Mouse (Mus musculus) left cerebral cortex, adult 18-20 months (tissue): ENCODE measurements around the gene Ncln. TPM values are rescaled to one million over a fixed set of nuclear protein-coding genes. Genes with fewer than 3 reads are reported as not detected.
"Not testable (repeated sequence)": the region's sequence is repeated elsewhere in the genome, so short reads cannot be mapped to it uniquely, and the experiment has no call there.

Experiments
- DNase-seq, 2 experiments: peaks; one replicate each; pipeline ENCODE4 v3.0.0; 2021 to 2022; ENCODE audit warnings: low spot score in 2 of 2, mixed read lengths in 1 of 2
- total RNA-seq, 2 experiments: library from RNA; stranded (reverse); gene quantifications; 2 replicates each; pipeline ENCODE4 v1.2.3; 2021

Ncln gene
- total RNA-seq, 2 experiments from 2014 or later, result 68.1 to 85.1 TPM

DNA sequence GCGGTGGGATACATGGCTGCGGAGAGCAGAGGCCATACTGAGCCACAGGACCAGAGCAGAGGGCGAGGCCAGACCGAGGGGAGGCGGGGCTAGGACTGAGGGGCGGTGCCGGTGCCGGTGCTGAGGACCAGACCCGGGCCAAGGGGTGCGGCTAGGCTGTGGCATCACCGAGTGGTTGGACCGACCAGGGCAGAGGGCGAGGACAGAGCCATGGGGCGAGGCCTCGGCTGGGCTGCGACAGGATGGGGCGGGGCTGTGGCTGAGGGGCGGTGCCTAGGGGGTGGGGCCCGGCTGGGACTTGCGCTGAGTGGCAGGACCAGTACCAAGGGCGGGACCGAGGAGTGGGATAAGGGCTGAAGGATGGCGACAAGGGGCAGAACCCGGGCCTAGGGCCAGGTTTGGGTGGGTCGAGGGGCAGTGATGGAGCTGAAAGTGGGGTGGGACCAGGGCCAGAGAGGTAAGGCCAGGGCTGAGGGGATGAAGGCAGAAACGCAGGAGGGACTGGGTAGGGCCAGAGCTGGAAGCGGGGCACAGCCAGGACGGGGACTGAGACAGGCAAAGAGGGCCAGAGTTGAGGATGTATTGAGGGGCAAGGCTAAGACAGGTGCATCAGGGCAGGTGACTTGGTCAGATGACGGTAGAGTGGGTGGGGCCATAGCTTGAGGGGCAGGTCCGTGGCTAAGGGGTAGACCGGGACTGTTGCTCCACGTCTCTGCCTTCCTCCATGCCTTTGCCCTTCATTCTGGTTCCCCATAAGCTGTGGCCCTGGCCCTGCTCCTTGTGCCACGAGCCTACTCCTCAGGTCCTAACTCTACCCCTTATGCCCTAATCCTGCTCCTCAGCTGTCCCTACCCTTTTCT is 31.6 kb downstream of the Ncln start:
- DNase-seq, result peak; percentile 6 to 29

DNA sequence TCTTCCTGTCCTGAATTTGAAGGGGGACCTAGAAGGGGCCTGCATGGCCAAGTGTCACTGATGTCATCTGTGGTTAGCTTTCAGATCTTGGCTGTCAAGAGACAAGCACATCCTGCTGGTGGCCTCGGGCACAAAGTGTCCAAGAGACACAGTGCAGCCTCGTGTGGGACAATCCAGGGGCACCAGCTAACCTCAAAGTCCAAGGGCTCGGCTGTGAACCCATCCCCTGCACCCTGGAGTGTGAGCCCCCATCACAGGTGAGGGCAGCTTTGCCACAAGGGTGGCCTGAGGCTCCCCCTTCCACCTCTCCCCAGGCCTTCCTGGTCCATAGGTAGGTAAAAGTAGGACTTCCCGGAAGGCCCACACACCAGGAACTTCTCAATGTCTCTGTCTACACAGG is 32.7 kb downstream of the Ncln start:
- peak in 1 of 2 experiments; percentile 1 for DNase-seq

DNA sequence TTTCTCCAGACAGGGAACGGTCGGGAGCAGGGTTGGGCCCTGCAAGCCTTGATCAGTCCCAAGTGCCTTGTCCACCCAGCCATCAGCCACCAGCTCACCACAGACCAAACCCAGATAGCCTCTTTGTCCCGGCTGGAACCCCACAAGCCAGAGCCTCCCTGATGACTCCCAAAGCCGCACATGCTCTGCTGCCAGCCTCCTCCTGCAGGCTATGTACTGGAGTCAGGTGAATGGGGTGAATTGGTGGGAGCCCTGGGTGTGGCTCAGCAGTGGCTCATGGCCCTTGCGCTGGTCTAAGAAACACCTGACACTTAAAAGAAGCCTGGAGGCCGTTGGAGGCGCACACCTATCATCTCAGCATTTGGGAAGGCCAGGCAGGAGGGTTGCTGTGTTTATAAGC is 33.3 kb downstream of the Ncln start:
- DNase-seq, result peak; percentile 1 to 2

DNA sequence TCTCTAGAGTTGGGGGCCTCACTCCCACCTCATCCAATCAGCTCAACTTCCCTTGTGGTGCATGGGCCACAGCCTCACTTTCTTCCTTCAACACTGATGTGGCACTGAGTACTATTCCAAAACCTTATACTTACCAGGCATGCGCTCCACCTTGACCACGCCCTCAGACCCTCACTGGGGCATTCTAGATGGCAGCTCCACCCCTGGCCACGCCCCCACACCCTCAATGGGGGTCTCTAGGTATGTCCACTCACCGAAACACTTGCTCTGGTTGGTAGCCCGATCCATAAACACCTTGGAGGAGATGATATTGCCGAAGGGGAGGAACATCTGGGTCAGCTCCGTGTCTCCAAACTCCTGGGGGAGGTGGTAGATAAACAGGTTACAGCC is 33.8 kb downstream of the Ncln start:
- DNase-seq, result peak; percentile 2 to 4

DNA sequence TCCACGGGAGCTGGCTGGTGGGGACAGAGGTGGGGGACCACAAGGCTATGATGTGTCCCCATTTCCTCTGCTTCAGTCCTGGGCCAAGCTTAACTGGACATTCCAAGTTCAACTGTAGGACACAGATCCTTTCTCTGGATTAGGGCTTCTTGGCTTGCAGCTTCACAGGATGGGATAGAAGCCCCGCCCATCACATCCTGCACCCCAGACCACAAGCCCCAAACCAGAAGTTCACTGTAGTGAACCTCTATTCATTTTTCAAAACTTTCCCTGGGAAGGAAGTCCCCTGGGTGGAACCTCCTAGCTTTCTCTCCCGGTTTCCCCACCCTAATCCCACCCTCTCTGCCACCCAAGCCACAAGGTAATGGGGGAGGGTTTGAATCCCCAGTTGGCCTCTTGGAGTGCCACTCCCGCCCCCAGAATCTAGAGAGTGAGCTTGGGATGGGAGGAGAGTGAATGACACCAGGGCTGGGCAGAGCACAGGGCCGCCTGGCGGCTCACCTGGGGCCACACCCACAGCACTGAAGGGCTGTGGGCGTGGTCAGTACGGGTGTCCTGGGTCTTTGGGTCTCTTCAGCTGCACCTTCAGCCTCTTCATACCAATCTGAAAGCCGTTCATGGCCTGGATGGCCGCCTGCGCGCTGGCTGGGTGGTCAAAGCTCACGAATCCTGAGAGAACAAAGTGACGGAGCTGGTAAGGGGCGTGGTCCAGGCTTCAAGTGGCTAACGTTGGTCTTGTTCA is 34.3 kb downstream of the Ncln start:
- peak; percentile 1 to 7 for DNase-seq

DNA sequence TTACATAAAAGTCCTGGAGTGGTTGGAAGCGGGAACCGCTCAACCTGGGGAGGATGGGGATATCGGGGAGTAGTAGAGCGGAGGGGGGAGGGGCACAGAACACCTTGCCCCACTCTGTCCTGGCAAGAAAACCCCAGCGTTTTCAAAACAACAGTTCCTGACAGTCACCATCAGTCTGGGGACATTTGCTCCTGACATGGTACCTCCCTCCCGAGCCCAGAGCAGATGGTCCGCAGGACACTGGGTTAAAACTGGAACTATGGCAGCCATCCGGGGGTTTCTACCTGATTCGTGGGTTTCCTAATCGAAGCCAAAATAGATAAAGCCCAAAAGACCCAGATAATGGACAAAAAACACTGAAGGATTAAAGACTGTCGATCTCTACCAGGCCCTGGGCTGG is 35.2 kb downstream of the Ncln start:
- peak in 1 of 2 experiments; percentile 1 for DNase-seq

DNA sequence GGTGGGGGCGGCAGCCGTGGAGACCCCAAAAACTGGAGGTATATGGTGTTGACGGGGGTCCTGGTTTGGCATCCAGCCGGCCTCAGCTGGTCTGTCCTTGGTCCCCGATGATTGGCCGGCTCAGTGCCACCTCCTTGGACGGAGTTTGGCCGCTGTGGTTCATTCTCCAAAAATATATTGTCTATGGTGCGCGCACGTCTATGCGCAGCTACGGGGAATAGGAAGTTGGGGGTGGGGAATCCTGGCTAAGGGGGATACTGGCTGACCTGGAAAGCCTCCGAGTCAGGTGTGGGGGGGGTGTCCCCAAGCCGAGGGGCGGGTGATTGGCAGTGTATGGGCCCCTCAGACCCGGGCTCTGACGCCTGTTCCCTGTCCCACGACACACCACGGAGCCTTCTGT is 35.7 kb downstream of the Ncln start:
- DNase-seq, result no peak

DNA sequence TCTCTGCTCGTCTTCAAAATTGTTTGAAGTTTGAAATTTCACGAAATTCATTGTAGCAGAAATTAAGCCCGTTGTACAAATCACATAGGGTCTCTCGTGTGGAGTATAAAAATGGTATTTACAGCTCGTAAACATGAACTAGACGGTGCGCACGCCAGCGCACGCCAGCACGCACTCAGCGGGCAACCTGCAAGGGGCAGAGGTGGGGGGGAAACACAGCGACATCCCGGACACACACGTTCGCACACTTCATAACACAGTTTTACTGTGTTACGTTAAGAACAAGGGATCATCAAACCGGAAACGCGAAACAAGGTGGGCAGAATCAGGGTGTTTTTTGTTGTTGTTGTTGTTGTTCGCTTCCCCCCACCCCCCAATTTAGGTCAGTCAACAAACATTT is 36.8 kb downstream of the Ncln start:
- no peak for DNase-seq

DNA sequence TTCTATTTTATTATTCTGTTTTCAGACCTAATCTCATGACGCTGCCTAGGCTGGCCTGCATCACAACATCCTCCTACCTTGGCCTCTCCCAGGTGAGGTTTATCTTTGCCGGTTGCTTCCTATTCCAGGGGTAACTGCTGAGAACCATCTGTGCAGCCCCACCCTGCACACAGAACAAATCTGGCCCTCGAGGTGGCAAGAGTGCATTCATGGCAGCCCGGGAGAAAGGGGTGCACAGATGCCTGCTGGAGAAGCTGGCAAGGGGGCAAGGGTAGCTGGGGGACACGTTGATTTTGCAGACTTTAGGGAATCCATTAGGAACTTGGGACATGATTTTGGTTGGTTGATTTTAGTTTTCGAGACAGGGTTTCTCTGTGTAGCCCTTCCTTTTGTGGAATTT is 37.9 kb downstream of the Ncln start:
- DNase-seq, result peak in 1 of 2 experiments; percentile 1

DNA sequence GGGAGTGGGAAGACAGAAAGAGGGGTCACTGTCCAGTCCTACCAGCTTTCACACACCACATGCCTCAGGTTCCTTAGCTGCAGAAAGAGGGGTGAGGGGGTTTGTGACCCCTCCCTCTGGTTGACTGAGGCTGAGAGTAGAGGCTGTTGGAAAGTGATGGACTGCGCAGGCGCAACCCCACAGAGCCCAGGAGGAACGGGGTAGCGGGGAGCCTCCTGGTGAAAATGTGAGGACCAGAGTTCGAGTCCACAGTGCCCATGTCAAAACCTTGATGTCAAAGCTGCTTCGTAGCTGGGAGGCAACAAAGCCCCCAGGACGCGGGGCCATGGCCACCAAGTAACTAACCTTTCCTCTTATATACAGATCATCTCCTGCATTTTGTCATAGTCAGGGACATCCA is 38.6 kb downstream of the Ncln start:
- DNase-seq, result peak in 1 of 2 experiments; percentile 1

DNA sequence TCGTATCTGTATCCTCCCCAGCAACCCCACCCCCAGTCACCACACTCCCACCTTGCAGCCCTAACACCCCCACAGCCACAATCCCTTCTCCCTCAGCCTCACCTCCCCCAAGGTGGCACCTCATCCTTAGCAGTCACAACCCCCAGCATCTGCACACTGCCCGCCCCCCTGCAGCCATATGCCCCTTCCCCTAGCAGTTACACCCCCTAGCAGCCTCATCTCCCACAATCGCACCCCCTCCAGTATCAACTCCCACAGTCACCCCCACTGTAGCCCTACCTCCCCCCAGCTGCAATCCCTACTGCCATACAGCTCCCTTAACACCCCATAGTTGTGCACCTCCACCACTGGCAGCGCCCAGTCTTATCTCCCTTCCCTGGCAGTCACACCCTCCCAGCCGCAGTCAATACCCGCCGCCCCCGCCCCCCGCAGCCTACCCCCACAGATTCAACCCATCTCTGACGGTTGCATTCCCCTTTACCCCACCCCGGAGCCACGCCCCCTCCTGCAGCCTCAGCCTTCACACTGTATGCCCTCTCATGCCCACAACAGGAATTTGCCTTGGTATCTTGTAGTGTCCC is 39.1 kb downstream of the Ncln start:
- DNase-seq, result peak in 1 of 2 experiments; percentile 1

DNA sequence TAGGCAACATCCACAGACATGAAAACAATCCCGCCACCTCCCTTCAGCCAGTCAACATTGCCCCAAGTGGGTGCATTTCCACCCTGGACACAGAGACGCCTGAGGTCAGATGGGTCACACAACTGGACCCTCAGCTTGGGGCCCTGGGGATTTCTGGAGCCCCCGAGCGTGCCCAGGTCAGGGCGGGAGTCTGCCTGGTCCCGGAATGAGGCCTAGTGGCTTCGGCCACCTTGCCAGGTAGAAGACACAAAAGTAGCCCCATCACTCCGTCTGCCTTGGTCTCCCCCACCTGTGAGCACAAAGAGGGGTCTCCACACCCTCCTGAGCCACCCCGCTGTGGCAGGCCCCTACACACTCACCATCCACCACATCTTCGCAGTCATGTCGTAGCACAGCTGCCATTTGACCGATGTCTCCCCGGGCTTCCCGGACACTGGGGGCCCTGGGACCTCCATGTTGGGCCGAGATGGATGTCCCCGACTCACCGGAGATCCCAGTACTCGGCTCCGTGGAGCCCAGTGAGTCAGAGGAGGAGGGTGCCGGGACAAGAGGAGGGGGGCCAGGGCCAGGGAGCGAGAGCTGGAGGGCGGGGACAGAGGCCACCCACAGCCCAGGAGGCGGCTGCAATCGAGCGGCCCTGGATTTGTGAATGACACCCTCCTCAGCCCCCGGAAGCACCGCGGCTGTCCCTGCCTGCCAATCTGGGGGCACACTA is 40.9 kb downstream of the Ncln start, which contains the start of gene Nfic:
Gene Nfic (minus strand): TSS at position 455 of the 715 bp plus-strand sequence.
- peak in 1 of 2 experiments; percentile 2 for DNase-seq

DNA sequence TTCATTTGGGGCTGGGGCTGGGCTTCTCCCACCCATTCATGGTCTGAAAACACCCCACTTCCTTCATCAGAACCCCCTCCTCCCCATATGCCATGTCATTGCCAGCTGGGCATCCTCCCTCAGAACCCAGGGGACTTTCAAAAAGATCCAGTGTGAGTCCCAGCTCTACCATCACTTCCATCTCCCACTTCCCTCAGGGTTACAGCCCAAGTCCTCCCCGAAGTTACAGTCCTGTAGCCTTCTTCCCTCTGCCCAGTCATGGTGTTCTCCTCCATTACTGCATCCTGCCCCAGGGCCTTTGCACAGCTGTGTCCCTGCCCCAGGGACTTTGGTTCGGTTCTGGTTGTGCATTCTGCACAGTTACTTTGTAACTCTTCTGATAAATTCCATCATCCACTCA is 42.1 kb downstream of the Ncln start:
- peak in 1 of 2 experiments; percentile 1 for DNase-seq

DNA sequence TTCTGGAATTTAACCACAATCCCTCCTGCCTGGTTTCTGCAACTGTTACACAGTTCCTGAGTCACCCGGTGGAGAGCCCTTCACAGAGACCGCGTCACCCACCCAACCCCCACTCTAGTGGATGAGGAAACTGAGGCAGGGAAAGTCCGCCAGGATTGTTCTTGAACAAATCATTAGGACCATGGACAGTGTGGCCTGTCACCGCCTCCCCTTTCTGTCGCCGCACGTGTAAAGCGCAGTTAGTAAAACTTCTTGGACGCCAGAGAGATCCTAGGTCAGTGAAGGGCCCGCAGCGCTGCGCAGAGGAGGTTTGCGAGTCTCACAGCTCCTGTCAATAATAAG is 43.3 kb downstream of the Ncln start:
- no peak for DNase-seq

DNA sequence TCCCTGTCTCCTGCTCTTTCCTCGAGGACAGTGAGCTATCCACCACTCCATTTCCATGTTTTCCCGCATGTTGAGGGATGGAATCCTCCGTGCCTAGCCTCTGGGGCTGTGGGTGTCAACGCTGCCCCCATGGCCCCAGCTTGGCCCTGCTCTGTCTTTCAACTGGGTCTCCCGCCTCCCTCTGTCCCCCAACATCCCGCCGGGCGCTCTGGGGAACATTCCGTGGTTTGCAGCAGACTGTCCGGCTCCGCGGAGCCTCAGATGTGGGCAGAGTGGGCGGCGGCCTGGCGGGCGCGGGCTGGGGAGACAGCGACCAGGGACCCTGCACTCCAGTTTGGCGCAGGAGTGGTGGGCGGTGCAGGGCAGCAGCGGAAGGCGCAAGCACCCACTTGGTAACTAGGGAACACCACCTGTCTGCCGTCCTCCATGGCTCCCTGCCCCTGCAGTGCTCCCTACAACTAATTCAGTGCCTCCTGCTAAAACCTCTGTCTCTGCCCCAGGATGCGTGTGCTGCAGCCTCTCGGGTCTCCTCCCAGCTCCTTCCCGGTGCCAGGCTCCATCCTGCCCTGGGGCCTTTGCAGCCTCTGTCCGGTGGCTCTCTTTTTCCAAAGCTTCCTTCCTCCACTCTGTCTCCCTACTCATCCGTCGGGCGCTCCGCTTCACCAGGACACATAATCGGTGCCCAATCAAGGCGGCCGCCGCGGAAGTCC is 43.8 kb downstream of the Ncln start:
- DNase-seq, result peak; percentile 5 to 9

DNA sequence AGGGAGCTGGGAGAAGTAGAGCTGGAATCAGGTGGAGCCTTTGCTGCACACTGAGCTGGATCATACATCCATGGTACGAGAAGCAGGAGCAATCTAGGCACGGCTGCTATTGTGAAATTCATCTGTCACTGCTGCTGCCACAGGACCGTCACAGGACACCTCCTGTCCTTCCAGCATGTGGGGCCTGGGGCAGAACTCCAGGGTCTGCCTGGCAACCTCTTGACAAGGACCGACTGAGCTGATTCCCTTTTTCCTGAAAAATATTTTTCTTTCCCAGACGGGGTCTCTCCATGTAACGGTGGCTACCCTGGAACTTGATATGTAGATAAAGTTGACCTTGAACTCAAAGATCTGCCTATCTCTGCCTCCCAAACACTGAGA is 44.8 kb downstream of the Ncln start:
- no peak for DNase-seq

DNA sequence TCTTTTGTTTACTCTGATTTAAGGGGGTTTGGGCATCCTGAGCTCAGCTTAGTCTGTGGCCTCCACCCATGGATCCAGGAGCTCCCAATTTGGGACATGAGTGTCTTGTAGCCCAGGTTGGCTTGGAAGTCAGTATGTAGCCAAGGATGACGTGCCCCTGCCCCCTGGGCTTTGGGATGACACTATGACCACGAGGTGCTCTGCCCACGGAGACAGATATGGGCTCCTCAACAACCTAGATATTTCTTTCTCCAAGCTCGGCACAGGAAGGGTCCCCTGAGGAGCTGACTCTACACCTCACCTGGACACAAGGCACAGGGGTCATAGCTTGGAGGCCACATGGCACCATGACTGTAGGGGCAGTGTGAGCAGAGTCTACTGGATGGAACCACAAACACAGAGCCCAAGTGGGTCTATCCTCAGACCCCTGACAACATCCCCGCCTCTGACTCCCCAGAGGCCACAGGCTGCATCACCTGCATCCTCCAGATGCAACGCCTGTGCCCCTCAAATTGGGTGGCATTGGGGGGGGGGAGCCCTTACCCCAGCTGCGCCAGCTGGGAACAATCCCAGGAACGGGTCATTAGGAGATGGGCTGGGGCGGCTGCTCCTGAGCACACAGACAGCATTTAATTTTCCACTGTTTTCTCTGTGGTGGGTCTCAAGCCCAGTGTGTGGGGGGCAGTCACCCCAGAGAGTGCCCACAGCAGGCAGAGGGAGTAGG is 45.4 kb downstream of the Ncln start:
- peak; percentile 1 for DNase-seq

DNA sequence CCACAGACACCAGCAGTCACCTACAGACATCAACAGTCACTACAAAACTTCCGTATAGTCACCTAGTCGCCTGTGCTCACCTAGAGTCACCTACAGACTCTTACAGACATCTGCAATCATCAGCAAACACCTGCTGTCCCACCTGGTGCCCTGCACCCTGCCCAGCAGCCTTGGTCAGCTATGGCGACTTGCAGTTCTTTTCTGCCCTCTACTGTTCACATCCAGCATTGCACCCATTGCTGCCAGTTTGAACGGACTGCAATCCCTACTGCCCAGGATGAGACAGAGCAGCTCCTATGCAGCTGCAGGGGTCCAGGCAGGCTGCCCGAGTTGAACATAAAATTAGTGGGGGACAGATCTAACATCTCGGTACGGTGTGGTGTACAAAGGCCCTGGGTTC is 46.1 kb downstream of the Ncln start:
- peak; percentile 80 to 92 for DNase-seq

DNA sequence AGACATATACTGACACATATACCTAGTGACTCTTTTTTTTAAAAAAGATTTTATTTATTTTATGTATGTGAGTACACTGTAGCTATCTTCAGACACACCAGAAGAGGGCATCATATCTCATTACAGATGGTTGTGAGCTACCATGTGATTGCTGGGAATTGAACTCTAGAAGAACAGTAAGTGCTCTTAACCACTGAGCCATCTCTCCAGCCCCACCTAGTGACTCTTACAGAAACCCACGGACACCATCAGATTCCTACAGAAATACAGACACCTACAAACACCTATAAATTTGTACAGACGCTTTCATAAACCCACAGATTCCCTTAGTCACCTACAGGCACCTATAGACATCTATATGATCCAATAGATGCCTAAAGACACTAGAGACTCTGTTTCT is 50.7 kb downstream of the Ncln start:
- DNase-seq, result not testable (repeated sequence)

DNA sequence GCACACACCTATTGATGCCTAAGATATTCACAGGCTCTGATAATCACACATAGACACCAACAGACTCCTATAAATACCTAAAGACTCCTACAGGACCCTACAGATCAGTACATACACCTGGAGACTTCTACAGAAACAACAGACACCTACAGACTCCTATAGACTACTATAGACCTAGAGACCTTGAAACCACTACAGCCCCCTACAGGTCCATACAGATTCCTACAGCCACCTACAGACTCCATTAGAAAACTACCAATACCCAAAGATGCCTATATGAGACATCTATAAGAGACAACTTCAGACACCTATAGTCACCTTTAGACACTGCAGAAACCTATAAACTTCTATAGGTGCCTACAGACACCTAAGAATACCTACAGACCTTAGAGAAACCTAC is 55.2 kb downstream of the Ncln start:
- DNase-seq, result no peak
